Mouse (Mus musculus) embryonic facial prominence, embryonic 10.5 days (tissue): ENCODE measurements around the gene Pyroxd1. TPM values are rescaled to one million over a fixed set of nuclear protein-coding genes. Genes with fewer than 3 reads are reported as not detected.

Source experiments
- polyA plus RNA-seq: library from polyadenylated mRNA; unstranded; fragments of >200 nt; fragmentation: Nextera tagmentation; extraction: Ambion mirVana; gene quantifications from 2 replicates; pipeline ENCODE4 v1.2.1, GENCODE M21; 2016

The Pyroxd1 gene
- polyA plus RNA-seq, 1 experiment from 2014 or later, result 20.6 TPM

Other genes starting within 250 kb of the Pyroxd1 start
- not detected in 2 replicates for gene Slco1a6, start 137.1 kb upstream of the Pyroxd1 start, polyA plus RNA-seq
- 0.24 TPM in 1 of 2 replicates, not detected in the other for gene Iapp, start 47.2 kb upstream of the Pyroxd1 start, polyA plus RNA-seq
- gene Slco1a5, start 22.7 kb upstream of the Pyroxd1 start, polyA plus RNA-seq, result 0.35 and 0.51 TPM in 2 replicates
- gene Recql, start 41.4 kb downstream of the Pyroxd1 start, polyA plus RNA-seq, result 34.3 and 37.4 TPM in 2 replicates
- 120 and 126 TPM in 2 replicates for gene Golt1b, start 41.6 kb downstream of the Pyroxd1 start, polyA plus RNA-seq
- gene Spx, start 67.8 kb downstream of the Pyroxd1 start, polyA plus RNA-seq, result 1.1 TPM in 2 replicates
- not detected in 2 replicates for gene Gys2, start 127.5 kb downstream of the Pyroxd1 start, polyA plus RNA-seq
- gene Ldhb, start 162.3 kb downstream of the Pyroxd1 start, polyA plus RNA-seq, result 545 and 577 TPM in 2 replicates
- gene Kcnj8, start 226.0 kb downstream of the Pyroxd1 start, polyA plus RNA-seq, result 0.59 and 1.00 TPM in 2 replicates